Mouse (Mus musculus): Measurements from ENCODE around the gene Nr2f2. TPM values are rescaled to one million over a fixed set of nuclear protein-coding genes. Genes with fewer than 3 reads are reported as not detected.

The Nr2f2 gene
- polyA plus RNA-seq, 1 experiment from 2014 or later: 72.9 TPM

DNA sequence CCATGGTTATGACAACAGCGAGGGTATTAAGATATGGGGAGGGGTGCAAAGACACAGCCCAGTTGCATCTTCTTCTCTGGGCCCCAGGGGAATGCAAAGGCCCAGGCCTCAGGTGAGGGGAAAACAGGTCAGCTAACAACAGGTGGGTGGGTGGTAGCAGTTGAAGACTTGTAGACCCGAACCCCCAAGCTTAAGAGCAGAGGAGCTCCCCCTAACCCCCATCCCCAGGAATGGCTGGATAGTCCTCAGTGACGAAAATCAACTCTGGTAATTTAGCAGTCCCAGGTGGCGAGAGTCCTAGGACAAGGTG is 2.2 kb upstream of the Nr2f2 start:
- WGBS: 18% methylated on average over 4 of the region's 4 CpGs
- no peak overlapping the region for H3K9ac ChIP-seq (replicated peaks; ENCODE audit: low read depth, low read length)
- H3K4me3 ChIP-seq (ENCODE audit: low read depth, low read length): peak overlapping the region; percentile 24; the same call in 1 of the 2 replicates
- no peaks in the 10 kb centered on the region for H3K36me3 ChIP-seq (ENCODE audit: control insufficient read depth, insufficient read depth, low read length)
- peak overlapping the region; percentile 23; the same call in 1 of the 2 replicates for H3K27ac ChIP-seq (ENCODE audit: low read depth, low read length)
- peak overlapping the region; percentile 49; the same call in 1 of the 2 replicates for H3K4me2 ChIP-seq (ENCODE audit: low read depth, low read length)
- ATAC-seq (ENCODE audit: low read depth): no peak
- peaks cover 3% of the 10 kb centered on the region; the same call in 1 of the 2 replicates for H3K4me1 ChIP-seq (ENCODE audit: control insufficient read depth, insufficient read depth, low read length)
- no peaks in the 10 kb centered on the region for H3K9me3 ChIP-seq (ENCODE audit: control insufficient read depth, low read length)
- H3K27me3 ChIP-seq (ENCODE audit: control insufficient read depth, insufficient read depth, low read length): peaks cover 22% of the 10 kb centered on the region

- Histone ChIP-seq H3K36me3 (ENCODE audit: control insufficient read depth, insufficient read depth, low read length) (no peaks in the 10 kb centered on the region), H3K4me3 (ENCODE audit: low read depth, low read length) (no peak overlapping the region; the same call in 1 of the 2 replicates), H3K4me1 (ENCODE audit: control insufficient read depth, insufficient read depth, low read length) (peaks cover 3% of the 10 kb centered on the region; the same call in 1 of the 2 replicates), H3K27ac (ENCODE audit: low read depth, low read length) (0 out of 2 replicates have a peak overlapping the region, but pooled peaks have one; percentile 23), H3K4me2 (ENCODE audit: low read depth, low read length) (peak overlapping the region; percentile 49; the same call in 1 of the 2 replicates), H3K27me3 (ENCODE audit: control insufficient read depth, insufficient read depth, low read length) (peaks cover 22% of the 10 kb centered on the region), H3K9me3 (ENCODE audit: control insufficient read depth, low read length) (no peaks in the 10 kb centered on the region), H3K9ac (replicated peaks; ENCODE audit: low read depth, low read length) (no peak overlapping the region)
- 15% methylated on average over 6 of the region's 6 CpGs for WGBS
- ATAC-seq (ENCODE audit: low read depth): no peak
Measured at GRCm38 (mm10) chr7:70368268-70368655, 1.7 kb upstream of the Nr2f2 start.

GRCm38 (mm10) chr7:70367591-70368267 is 1.2 kb upstream of the Nr2f2 start:
- Histone ChIP-seq H3K4me2 (ENCODE audit: low read depth, low read length) (peak overlapping the region; percentile 49), H3K9ac (replicated peaks; ENCODE audit: low read depth, low read length) (no peak overlapping the region), H3K9me3 (ENCODE audit: control insufficient read depth, low read length) (no peaks in the 10 kb centered on the region), H3K27ac (ENCODE audit: low read depth, low read length) (no peak overlapping the region), H3K36me3 (ENCODE audit: control insufficient read depth, insufficient read depth, low read length) (no peaks in the 10 kb centered on the region), H3K27me3 (ENCODE audit: control insufficient read depth, insufficient read depth, low read length) (peaks cover 22% of the 10 kb centered on the region), H3K4me3 (ENCODE audit: low read depth, low read length) (peak overlapping the region; percentile 45; the same call in 1 of the 2 replicates), H3K4me1 (ENCODE audit: control insufficient read depth, insufficient read depth, low read length) (peaks cover 3% of the 10 kb centered on the region; the same call in 1 of the 2 replicates)
- whole genome bisulfite sequencing: 11% methylated on average over 16 of the region's 16 CpGs
- no peak for ATAC-seq (ENCODE audit: low read depth)

GRCm38 (mm10) chr7:70366808-70367095 is 217 bp upstream of the Nr2f2 start:
- Histone ChIP-seq H3K27ac (ENCODE audit: low read depth, low read length) (peak overlapping the region; percentile 82; the same call in 1 of the 2 replicates), H3K4me1 (ENCODE audit: control insufficient read depth, insufficient read depth, low read length) (peaks cover 3% of the 10 kb centered on the region; the same call in 1 of the 2 replicates), H3K9me3 (ENCODE audit: control insufficient read depth, low read length) (no peaks in the 10 kb centered on the region), H3K36me3 (ENCODE audit: control insufficient read depth, insufficient read depth, low read length) (no peaks in the 10 kb centered on the region), H3K9ac (replicated peaks; ENCODE audit: low read depth, low read length) (peak overlapping the region; percentile 77), H3K4me3 (ENCODE audit: low read depth, low read length) (peak overlapping the region; percentile 45), H3K27me3 (ENCODE audit: control insufficient read depth, insufficient read depth, low read length) (peaks cover 22% of the 10 kb centered on the region), H3K4me2 (ENCODE audit: low read depth, low read length) (peak overlapping the region; percentile 49)
- WGBS: 0% methylated on average over 1 of the region's 1 CpGs
- ATAC-seq (ENCODE audit: low read depth): no peak

DNA sequence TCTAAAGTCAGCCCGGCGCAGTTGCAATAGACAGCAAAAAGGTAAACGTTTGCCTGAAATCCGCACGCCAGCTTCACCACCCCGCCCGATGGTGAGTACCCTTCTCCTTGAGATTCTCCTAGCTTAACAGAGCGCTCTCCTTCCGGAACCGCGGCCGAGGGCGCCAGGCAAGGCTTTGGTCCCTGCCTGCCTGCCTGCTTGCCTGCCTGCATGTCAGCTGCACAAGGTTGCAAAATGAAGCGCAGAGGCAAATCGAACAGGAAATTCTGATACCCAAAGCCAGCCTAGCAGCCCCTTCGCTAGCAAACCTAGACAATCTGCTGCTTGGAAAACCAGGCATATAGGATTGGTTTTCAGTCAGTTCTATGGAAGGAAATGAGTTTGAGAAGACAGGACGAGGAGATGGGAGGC is 1.1 kb downstream of the Nr2f2 start:
- Histone ChIP-seq H3K4me2 (ENCODE audit: low read depth, low read length) (peak overlapping the region; percentile 49), H3K4me3 (ENCODE audit: low read depth, low read length) (peak overlapping the region; percentile 45), H3K27me3 (ENCODE audit: control insufficient read depth, insufficient read depth, low read length) (peaks cover 18% of the 10 kb centered on the region), H3K9ac (replicated peaks; ENCODE audit: low read depth, low read length) (peak overlapping the region; percentile 77), H3K4me1 (ENCODE audit: control insufficient read depth, insufficient read depth, low read length) (peaks cover 3% of the 10 kb centered on the region; the same call in 1 of the 2 replicates), H3K9me3 (ENCODE audit: control insufficient read depth, low read length) (no peaks in the 10 kb centered on the region), H3K27ac (ENCODE audit: low read depth, low read length) (peak overlapping the region; percentile 82), H3K36me3 (ENCODE audit: control insufficient read depth, insufficient read depth, low read length) (no peaks in the 10 kb centered on the region)
- ATAC-seq (ENCODE audit: low read depth): no peak
- 0% methylated on average over 17 of the region's 17 CpGs for WGBS

DNA sequence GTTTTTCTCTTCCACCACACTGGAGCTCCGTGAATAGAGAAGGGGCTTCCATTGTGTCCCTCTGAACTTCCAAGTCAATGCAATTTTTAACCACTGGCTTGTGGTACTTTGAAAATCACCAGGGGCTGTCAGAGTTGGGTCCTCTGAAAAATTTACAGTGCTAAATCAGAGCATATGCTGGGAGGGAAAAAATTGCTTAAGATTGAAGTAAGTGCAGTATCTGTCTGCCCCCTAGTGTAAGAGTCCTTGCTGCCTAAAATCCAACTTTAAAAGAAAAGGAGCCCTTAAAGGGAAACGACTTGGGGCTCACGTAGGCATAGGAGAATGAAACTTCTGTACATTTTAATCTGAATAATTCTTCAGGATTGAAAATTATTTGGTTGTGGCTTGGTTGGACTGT is 1.7 kb downstream of the Nr2f2 start:
- Histone ChIP-seq H3K4me2 (ENCODE audit: low read depth, low read length) (peak overlapping the region; percentile 49), H3K36me3 (ENCODE audit: control insufficient read depth, insufficient read depth, low read length) (no peaks in the 10 kb centered on the region), H3K27me3 (ENCODE audit: control insufficient read depth, insufficient read depth, low read length) (peaks cover 18% of the 10 kb centered on the region), H3K4me1 (ENCODE audit: control insufficient read depth, insufficient read depth, low read length) (no peaks in the 10 kb centered on the region), H3K9ac (replicated peaks; ENCODE audit: low read depth, low read length) (peak overlapping the region; percentile 77; the same call in 1 of the 2 replicates), H3K4me3 (ENCODE audit: low read depth, low read length) (peak overlapping the region; percentile 45), H3K9me3 (ENCODE audit: control insufficient read depth, low read length) (no peaks in the 10 kb centered on the region), H3K27ac (ENCODE audit: low read depth, low read length) (peak overlapping the region; percentile 82)
- 0% methylated on average over 3 of the region's 3 CpGs for WGBS
- no peak for ATAC-seq (ENCODE audit: low read depth)

DNA sequence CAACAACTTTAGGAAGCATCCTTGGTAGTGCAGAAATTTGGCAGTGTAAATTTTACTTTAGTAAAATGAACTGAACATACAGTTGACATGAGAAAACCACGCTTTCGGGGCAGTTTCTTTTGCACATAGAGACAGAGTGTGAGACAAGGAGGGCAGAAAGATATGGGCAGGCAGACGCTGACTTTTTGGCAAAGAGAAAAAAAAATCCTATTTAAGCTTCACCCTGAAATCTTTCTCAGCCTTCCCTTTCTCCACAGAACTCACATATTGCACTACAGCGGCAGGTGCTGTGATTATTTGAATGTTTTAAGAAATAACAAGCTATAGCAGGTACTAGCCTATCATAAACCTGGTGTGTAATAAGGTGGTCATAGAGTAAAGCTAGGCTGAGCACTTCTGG is 3.2 kb downstream of the Nr2f2 start:
- H3K4me1 ChIP-seq (ENCODE audit: control insufficient read depth, insufficient read depth, low read length): no peaks in the 10 kb centered on the region
- H3K27ac ChIP-seq (ENCODE audit: low read depth, low read length): no peak overlapping the region; the same call in 1 of the 2 replicates
- ATAC-seq (ENCODE audit: low read depth): no peak
- H3K36me3 ChIP-seq (ENCODE audit: control insufficient read depth, insufficient read depth, low read length): no peaks in the 10 kb centered on the region
- peak overlapping the region; percentile 15; the same call in 1 of the 2 replicates for H3K4me3 ChIP-seq (ENCODE audit: low read depth, low read length)
- no peaks in the 10 kb centered on the region for H3K9me3 ChIP-seq (ENCODE audit: control insufficient read depth, low read length)
- peak overlapping the region; percentile 21 for H3K4me2 ChIP-seq (ENCODE audit: low read depth, low read length)
- peaks cover 14% of the 10 kb centered on the region for H3K27me3 ChIP-seq (ENCODE audit: control insufficient read depth, insufficient read depth, low read length)
- no peak overlapping the region for H3K9ac ChIP-seq (replicated peaks; ENCODE audit: low read depth, low read length)
- WGBS: 40% methylated on average over 4 of the region's 4 CpGs

GRCm38 (mm10) chr7:70362526-70363170 is 3.9 kb downstream of the Nr2f2 start:
- Histone ChIP-seq H3K27me3 (ENCODE audit: control insufficient read depth, insufficient read depth, low read length) (peaks cover 8% of the 10 kb centered on the region), H3K9me3 (ENCODE audit: control insufficient read depth, low read length) (no peaks in the 10 kb centered on the region), H3K4me2 (ENCODE audit: low read depth, low read length) (peak overlapping the region; percentile 89), H3K4me3 (ENCODE audit: low read depth, low read length) (peak overlapping the region; percentile 86), H3K4me1 (ENCODE audit: control insufficient read depth, insufficient read depth, low read length) (no peaks in the 10 kb centered on the region), H3K9ac (replicated peaks; ENCODE audit: low read depth, low read length) (peak overlapping the region; percentile 94; the same call in 1 of the 2 replicates), H3K27ac (ENCODE audit: low read depth, low read length) (no peak overlapping the region; the same call in 1 of the 2 replicates), H3K36me3 (ENCODE audit: control insufficient read depth, insufficient read depth, low read length) (peaks cover 2% of the 10 kb centered on the region; the same call in 1 of the 2 replicates)
- ATAC-seq (ENCODE audit: low read depth): no peak
- 8% methylated on average over 12 of the region's 12 CpGs for WGBS

All from neural tube, embryonic 14.5 days (tissue).